In the genomic region with DNA sequence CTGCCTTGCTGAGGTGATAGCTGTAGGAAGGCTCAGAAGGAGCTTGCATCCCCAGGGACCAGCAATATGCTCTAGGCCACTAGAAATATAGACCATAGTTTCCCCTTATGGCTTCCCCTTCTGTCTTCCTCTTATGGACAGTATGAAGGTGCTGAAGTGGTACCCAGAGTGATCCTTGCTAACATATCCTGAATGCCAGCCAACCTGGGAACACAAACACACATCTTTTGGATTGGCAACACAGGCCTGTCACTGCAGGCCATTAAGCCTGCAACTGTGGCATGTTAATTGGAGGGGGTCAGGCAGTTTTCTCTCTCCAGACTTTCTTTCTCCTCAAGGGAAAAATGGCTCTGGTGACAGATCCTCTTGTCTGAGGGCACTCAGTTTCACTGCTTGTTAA, we compare ENCODE assay signal across 16 mouse cellular contexts.
"Had no signal": no experiment of that assay in that cellular context is flagged by ENCODE, and none has a peak within 500 bp of the region (broad histone marks: within the 10 kb centered on the region; RNA-seq: fewer than 3 reads in every experiment).

No protein-coding gene starts in this region.

- H3K27me3 ChIP-seq: neural tube, embryonic 13.5 days; neural tube, embryonic 15.5 days; stomach, embryonic 15.5 days had no signal

- H3K27ac ChIP-seq: midbrain, embryonic 10.5 days; neural tube, embryonic 13.5 days; neural tube, embryonic 15.5 days; stomach, embryonic 15.5 days; stomach, postnatal 0 days had no signal

- H3K9ac ChIP-seq: lung, embryonic 14.5 days; neural tube, embryonic 13.5 days; neural tube, embryonic 15.5 days; stomach, embryonic 15.5 days had no signal

- H3K9me3 ChIP-seq: midbrain, embryonic 10.5 days; neural tube, embryonic 13.5 days; neural tube, embryonic 15.5 days; stomach, embryonic 15.5 days had no signal

- H3K36me3 ChIP-seq: midbrain, embryonic 10.5 days; neural tube, embryonic 13.5 days; neural tube, embryonic 15.5 days; stomach, embryonic 15.5 days had no signal

- ATAC-seq: midbrain, embryonic 16.5 days had no signal

- H3K4me3 ChIP-seq: midbrain, embryonic 10.5 days; myocyte; neural tube, embryonic 13.5 days; neural tube, embryonic 15.5 days; stomach, embryonic 15.5 days had no signal

- H3K4me2 ChIP-seq: lung, embryonic 14.5 days; neural tube, embryonic 13.5 days; neural tube, embryonic 15.5 days; stomach, embryonic 15.5 days had no signal

- DNase-seq: lung, adult 18-20 months; lung, embryonic 14.5 days; lung, postnatal 10 days; lung, postnatal 4 days; midbrain, embryonic 14.5 days; right cerebral cortex, postnatal 14 days; thymus, adult 2 months; thymus, postnatal 25 days; thymus, postnatal 4 days had no signal

- H3K4me1 ChIP-seq: midbrain, embryonic 10.5 days; neural tube, embryonic 13.5 days; neural tube, embryonic 15.5 days; stomach, embryonic 15.5 days had no signal
